Mouse (Mus musculus) midbrain, embryonic 11.5 days (tissue): ENCODE data around the gene Cabp5. TPM values are rescaled to one million over a fixed set of nuclear protein-coding genes. Genes with fewer than 3 reads are reported as not detected.
"Not testable (repeated sequence)": the region's sequence is repeated elsewhere in the genome, so short reads cannot be mapped to it uniquely, and the experiment has no call there.

Experiments used
- ATAC-seq: fragments of 200-750 bp; cut with Nextera tagmentation; 2 replicates; pipeline ENCODE4 v1.8.0; 2017; ENCODE audit warnings: moderate TSS enrichment, moderate library complexity; ENCODE audit not compliant: low FRiP score
- DNase-seq: peaks from one replicate; pipeline ENCODE4 v3.0.0; 2015; ENCODE audit warnings: low spot score; ENCODE audit errors: missing footprints
- H3K27ac ChIP-seq: fragments of 300-500 bp; sonication (generic); 2 replicates; pipeline ENCODE4 v1.5.1; 2014; ENCODE audit warnings: low read depth, low read length
- H3K27me3 ChIP-seq: fragments of 300-500 bp; sonication (generic); 2 replicates; pipeline ENCODE4 v1.6.1; 2014; ENCODE audit warnings: mild to moderate bottlenecking, low read length, moderate library complexity, mixed read lengths; ENCODE audit not compliant: control insufficient read depth, insufficient read depth
- H3K36me3 ChIP-seq: fragments of 300-500 bp; sonication (generic); 2 replicates; pipeline ENCODE4 v1.6.1; 2014; ENCODE audit warnings: mild to moderate bottlenecking, low read length, moderate library complexity, mixed read lengths; ENCODE audit not compliant: control insufficient read depth, insufficient read depth
- H3K4me1 ChIP-seq: fragments of 300-500 bp; sonication (generic); 2 replicates; pipeline ENCODE4 v1.6.1; 2014; ENCODE audit warnings: low read length; ENCODE audit not compliant: control insufficient read depth, insufficient read depth
- H3K4me2 ChIP-seq: fragments of 300-500 bp; sonication (generic); 2 replicates; pipeline ENCODE4 v1.6.1; 2014; ENCODE audit warnings: mild to moderate bottlenecking, moderate library complexity
- H3K4me3 ChIP-seq: fragments of 300-500 bp; sonication (generic); 2 replicates; pipeline ENCODE4 v1.5.1; 2014; ENCODE audit warnings: low read depth, low read length
- H3K9ac ChIP-seq: fragments of 300-500 bp; sonication (generic); 2 replicates; pipeline ENCODE4 v1.6.1; 2014; ENCODE audit warnings: low read length
- H3K9me3 ChIP-seq: fragments of 300-500 bp; sonication (generic); 2 replicates; pipeline ENCODE4 v1.6.1; 2016; ENCODE audit warnings: low read length; ENCODE audit not compliant: control insufficient read depth
- WGBS: fragments of 180-500 bp; shearing (Covaris S2); extraction: QIAGEN DNeasy Blood & Tissue Kit; methylation state at CpG from one replicate; pipeline ENCODE4 v1.1.7; 2014; 5-methylcytosine and 5-hydroxymethylcytosine counted together
- polyA plus RNA-seq: library from polyadenylated mRNA; unstranded; fragments of >200 nt; fragmentation: Nextera tagmentation; extraction: Ambion mirVana; gene quantifications from 2 replicates; pipeline ENCODE4 v1.2.1, GENCODE M21; 2014

The Cabp5 gene
- polyA plus RNA-seq: not detected in 2 replicates

GRCm38 (mm10) chr7:13397832-13398231 is at the start of gene Cabp5:
Cabp5 (plus strand) TSS chr7:13398132.
- no peak within 1 kb of the TSS for H3K9ac ChIP-seq
- H3K4me1 ChIP-seq: no peaks in the 10 kb centered on the region
- no peak for DNase-seq
- no peak for ATAC-seq
- WGBS: 79% methylated on average over 1 of the region's 1 CpGs
- H3K4me3 ChIP-seq: no peak within 1 kb of the TSS
- no peak within 1 kb of the TSS for H3K27ac ChIP-seq
- H3K9me3 ChIP-seq: no peaks in the 10 kb centered on the region; the same call in 1 of the 2 replicates
- no peaks in the 10 kb centered on the region for H3K36me3 ChIP-seq
- no peaks in the 10 kb centered on the region for H3K27me3 ChIP-seq
- no peak within 1 kb of the TSS for H3K4me2 ChIP-seq

- H3K36me3 ChIP-seq: peaks cover 13% of the 10 kb centered on the region
- no peak for DNase-seq
These were observed 42.0 kb upstream of the Cabp5 start for GRCm38 (mm10) chr7:13355943-13356342.

GRCm38 (mm10) chr7:13380588-13380987 is 17.3 kb upstream of the Cabp5 start:
- Histone ChIP-seq H3K27me3 (no peaks in the 10 kb centered on the region), H3K4me2 (no peak overlapping the region), H3K9me3 (no peaks in the 10 kb centered on the region), H3K36me3 (no peaks in the 10 kb centered on the region), H3K27ac (no peak overlapping the region), H3K9ac (no peak overlapping the region), H3K4me3 (no peak overlapping the region), H3K4me1 (no peaks in the 10 kb centered on the region)
- WGBS: 77% methylated on average over 2 of the region's 2 CpGs
- DNase-seq: no peak
- no peak for ATAC-seq

More at GRCm38 (mm10) chr7:13355943-13356342, 42.0 kb upstream of the Cabp5 start:
- H3K4me3 ChIP-seq: no peak overlapping the region
- no peak overlapping the region for H3K4me2 ChIP-seq
- no peak overlapping the region for H3K9ac ChIP-seq
- no peak for ATAC-seq
- H3K4me1 ChIP-seq: no peaks in the 10 kb centered on the region
- no peak overlapping the region for H3K27ac ChIP-seq
- H3K27me3 ChIP-seq: no peaks in the 10 kb centered on the region
- no peaks in the 10 kb centered on the region; the same call in 1 of the 2 replicates for H3K9me3 ChIP-seq

- H3K4me1 ChIP-seq, H3K36me3 ChIP-seq, H3K4me3 ChIP-seq, H3K27me3 ChIP-seq, H3K4me2 ChIP-seq, H3K9ac ChIP-seq, ATAC-seq, DNase-seq, H3K27ac ChIP-seq: not testable (repeated sequence)
- peaks cover 11% of the 10 kb centered on the region for H3K9me3 ChIP-seq
- WGBS: 88% methylated on average over 1 of the region's 1 CpGs
These were observed 52.6 kb downstream of the Cabp5 start, which contains the start of gene Bsph1 for GRCm38 (mm10) chr7:13450541-13450940. Bsph1 (plus strand) TSS chr7:13450841.

Other genes starting within 250 kb of the Cabp5 start
- not detected in 2 replicates for gene Vmn1r88, start 238.6 kb upstream of the Cabp5 start, polyA plus RNA-seq
- gene Vmn1r89, start 185.1 kb upstream of the Cabp5 start, polyA plus RNA-seq: not detected in 2 replicates
- gene Lig1, start 120.8 kb upstream of the Cabp5 start, polyA plus RNA-seq: 136 and 137 TPM in 2 replicates
- 8.9 and 9.2 TPM in 2 replicates for gene Zswim9, start 119.4 kb upstream of the Cabp5 start, polyA plus RNA-seq
- gene Pla2g4c, start 73.5 kb upstream of the Cabp5 start, polyA plus RNA-seq: 1.4 and 1.8 TPM in 2 replicates
- gene Bsph1, start 52.7 kb downstream of the Cabp5 start, polyA plus RNA-seq: not detected in 2 replicates
- not detected in 2 replicates for gene Bsph2, start 172.9 kb downstream of the Cabp5 start, polyA plus RNA-seq
- gene Sult2a5, start 225.8 kb downstream of the Cabp5 start, polyA plus RNA-seq: not detected in 2 replicates